Mouse (Mus musculus): Measurements from ENCODE around the gene Fam149a. TPM values are rescaled to one million over a fixed set of nuclear protein-coding genes. Genes with fewer than 3 reads are reported as not detected.
"Not testable (repeated sequence)": the region's sequence is repeated elsewhere in the genome, so short reads cannot be mapped to it uniquely, and the experiment has no call there.

Fam149a gene
- polyA plus RNA-seq, 1 experiment = 31.6 TPM

- no peaks in the 10 kb centered on the region for H3K27me3 ChIP-seq (replicated peaks; ENCODE audit: control insufficient read depth, insufficient read depth, low read length)
- 3% methylated on average over 44 of the region's 44 CpGs for WGBS
- TF ChIP-seq POLR2A (IDR thresholded peaks at IDR 0.05; ENCODE audit: low read depth, low read length) = no peak
- no peak for TF ChIP-seq CTCF (conservative IDR thresholded peaks at IDR 0.05; ENCODE audit: insufficient read depth, insufficient read length, low read depth, low read length)
- DNase-seq = peak; percentile 78
- H3K36me3 ChIP-seq (ENCODE audit: control insufficient read depth, insufficient read depth, low read length) = no peaks in the 10 kb centered on the region
- H3K27ac ChIP-seq (ENCODE audit: insufficient read depth, low read depth, low read length) = peak within 1 kb of the TSS; percentile 41
- H3K4me3 ChIP-seq (ENCODE audit: insufficient read depth, low read depth, low read length) = peak within 1 kb of the TSS; percentile 80
- peaks cover 4% of the 10 kb centered on the region; the same call in 1 of the 2 replicates for H3K4me1 ChIP-seq (ENCODE audit: control insufficient read depth, insufficient read depth, low read length)
Observed at GRCm38 (mm10) chr8:45332685-45333409, 49.2 kb downstream of the Fam149a start, which contains the start of gene Cyp4v3. TSS of gene Cyp4v3 (minus strand) at chr8:45333216.

GRCm38 (mm10) chr8:45330856-45331255 is 51.2 kb downstream of the Fam149a start:
- Histone ChIP-seq H3K4me1 (ENCODE audit: control insufficient read depth, insufficient read depth, low read length) (peaks cover 4% of the 10 kb centered on the region; the same call in 1 of the 2 replicates), H3K27ac (ENCODE audit: insufficient read depth, low read depth, low read length) (no peak overlapping the region), H3K4me3 (ENCODE audit: insufficient read depth, low read depth, low read length) (no peak overlapping the region), H3K27me3 (replicated peaks; ENCODE audit: control insufficient read depth, insufficient read depth, low read length) (no peaks in the 10 kb centered on the region), H3K36me3 (ENCODE audit: control insufficient read depth, insufficient read depth, low read length) (no peaks in the 10 kb centered on the region)
- no peak for DNase-seq
- TF ChIP-seq CTCF (conservative IDR thresholded peaks at IDR 0.05; ENCODE audit: insufficient read depth, insufficient read length, low read depth, low read length) (no peak), POLR2A (IDR thresholded peaks at IDR 0.05; ENCODE audit: low read depth, low read length) (no peak)
- 73% methylated on average over 3 of the region's 3 CpGs for WGBS

- no peak overlapping the region for H3K4me3 ChIP-seq (ENCODE audit: insufficient read depth, low read depth, low read length)
- H3K27me3 ChIP-seq (replicated peaks; ENCODE audit: control insufficient read depth, insufficient read depth, low read length) = no peaks in the 10 kb centered on the region
- no peak overlapping the region for H3K27ac ChIP-seq (ENCODE audit: insufficient read depth, low read depth, low read length)
- 91% methylated on average over 6 of the region's 6 CpGs for WGBS
- DNase-seq = no peak
- TF ChIP-seq POLR2A (IDR thresholded peaks at IDR 0.05; ENCODE audit: low read depth, low read length) (no peak), CTCF (conservative IDR thresholded peaks at IDR 0.05; ENCODE audit: insufficient read depth, insufficient read length, low read depth, low read length) (no peak)
- no peaks in the 10 kb centered on the region for H3K36me3 ChIP-seq (ENCODE audit: control insufficient read depth, insufficient read depth, low read length)
- peaks cover 4% of the 10 kb centered on the region; the same call in 1 of the 2 replicates for H3K4me1 ChIP-seq (ENCODE audit: control insufficient read depth, insufficient read depth, low read length)
Observed at GRCm38 (mm10) chr8:45329206-45329980, 52.7 kb downstream of the Fam149a start.

GRCm38 (mm10) chr8:45327076-45327475 is 55.0 kb downstream of the Fam149a start:
- peak; percentile 18 for DNase-seq

GRCm38 (mm10) chr8:45324151-45324550 is 57.9 kb downstream of the Fam149a start:
- Histone ChIP-seq H3K4me1 (ENCODE audit: control insufficient read depth, insufficient read depth, low read length) (no peaks in the 10 kb centered on the region), H3K27ac (ENCODE audit: insufficient read depth, low read depth, low read length) (no peak overlapping the region), H3K4me3 (ENCODE audit: insufficient read depth, low read depth, low read length) (no peak overlapping the region), H3K27me3 (replicated peaks; ENCODE audit: control insufficient read depth, insufficient read depth, low read length) (no peaks in the 10 kb centered on the region), H3K36me3 (ENCODE audit: control insufficient read depth, insufficient read depth, low read length) (no peaks in the 10 kb centered on the region)
- TF ChIP-seq CTCF (conservative IDR thresholded peaks at IDR 0.05; ENCODE audit: insufficient read depth, insufficient read length, low read depth, low read length) (no peak), POLR2A (IDR thresholded peaks at IDR 0.05; ENCODE audit: low read depth, low read length) (no peak)
- 42% methylated on average over 4 of the region's 4 CpGs for WGBS
- peak; percentile 25 for DNase-seq

More at GRCm38 (mm10) chr8:45327076-45327475, 55.0 kb downstream of the Fam149a start:
- H3K27ac ChIP-seq (ENCODE audit: insufficient read depth, low read depth, low read length); H3K36me3 ChIP-seq (ENCODE audit: control insufficient read depth, insufficient read depth, low read length); H3K4me1 ChIP-seq (ENCODE audit: control insufficient read depth, insufficient read depth, low read length); H3K4me3 ChIP-seq (ENCODE audit: insufficient read depth, low read depth, low read length); H3K27me3 ChIP-seq (replicated peaks; ENCODE audit: control insufficient read depth, insufficient read depth, low read length): not testable (repeated sequence)

- Histone ChIP-seq H3K27ac (ENCODE audit: insufficient read depth, low read depth, low read length) (no peak overlapping the region), H3K4me1 (ENCODE audit: control insufficient read depth, insufficient read depth, low read length) (no peaks in the 10 kb centered on the region)
- WGBS = 81% methylated on average over 2 of the region's 2 CpGs
Observed at GRCm38 (mm10) chr8:45321365-45321764, 60.7 kb downstream of the Fam149a start.

GRCm38 (mm10) chr8:45320930-45321329 is 61.2 kb downstream of the Fam149a start:
- Histone ChIP-seq H3K4me1 (ENCODE audit: control insufficient read depth, insufficient read depth, low read length) (no peaks in the 10 kb centered on the region), H3K36me3 (ENCODE audit: control insufficient read depth, insufficient read depth, low read length) (no peaks in the 10 kb centered on the region), H3K27me3 (replicated peaks; ENCODE audit: control insufficient read depth, insufficient read depth, low read length) (no peaks in the 10 kb centered on the region), H3K4me3 (ENCODE audit: insufficient read depth, low read depth, low read length) (no peak overlapping the region), H3K27ac (ENCODE audit: insufficient read depth, low read depth, low read length) (no peak overlapping the region)
- no peak for DNase-seq
- 85% methylated on average over 1 of the region's 1 CpGs for WGBS
- TF ChIP-seq CTCF (conservative IDR thresholded peaks at IDR 0.05; ENCODE audit: insufficient read depth, insufficient read length, low read depth, low read length) = no peak
- TF ChIP-seq POLR2A (IDR thresholded peaks at IDR 0.05; ENCODE audit: low read depth, low read length) = no peak

More at GRCm38 (mm10) chr8:45321365-45321764, 60.7 kb downstream of the Fam149a start:
- Histone ChIP-seq H3K36me3 (ENCODE audit: control insufficient read depth, insufficient read depth, low read length) (no peaks in the 10 kb centered on the region), H3K4me3 (ENCODE audit: insufficient read depth, low read depth, low read length) (no peak overlapping the region), H3K27me3 (replicated peaks; ENCODE audit: control insufficient read depth, insufficient read depth, low read length) (no peaks in the 10 kb centered on the region)
- no peak for DNase-seq
- no peak for TF ChIP-seq POLR2A (IDR thresholded peaks at IDR 0.05; ENCODE audit: low read depth, low read length)
- no peak for TF ChIP-seq CTCF (conservative IDR thresholded peaks at IDR 0.05; ENCODE audit: insufficient read depth, insufficient read length, low read depth, low read length)
